Mouse (Mus musculus) stomach, postnatal 0 days (tissue): ENCODE results near the gene Tnrc18.

ENCODE experiments used
- CTCF ChIP-seq: IDR thresholded peaks from 2 replicates; pipeline ENCODE4 v1.5.1; 2016; ENCODE audit warnings: antibody characterized with exemption, low read depth, mild to moderate bottlenecking, moderate library complexity
- EP300 ChIP-seq: optimal IDR thresholded peaks from 2 replicates; pipeline ENCODE3; 2016; ENCODE audit warnings: antibody characterized with exemption

DNA sequence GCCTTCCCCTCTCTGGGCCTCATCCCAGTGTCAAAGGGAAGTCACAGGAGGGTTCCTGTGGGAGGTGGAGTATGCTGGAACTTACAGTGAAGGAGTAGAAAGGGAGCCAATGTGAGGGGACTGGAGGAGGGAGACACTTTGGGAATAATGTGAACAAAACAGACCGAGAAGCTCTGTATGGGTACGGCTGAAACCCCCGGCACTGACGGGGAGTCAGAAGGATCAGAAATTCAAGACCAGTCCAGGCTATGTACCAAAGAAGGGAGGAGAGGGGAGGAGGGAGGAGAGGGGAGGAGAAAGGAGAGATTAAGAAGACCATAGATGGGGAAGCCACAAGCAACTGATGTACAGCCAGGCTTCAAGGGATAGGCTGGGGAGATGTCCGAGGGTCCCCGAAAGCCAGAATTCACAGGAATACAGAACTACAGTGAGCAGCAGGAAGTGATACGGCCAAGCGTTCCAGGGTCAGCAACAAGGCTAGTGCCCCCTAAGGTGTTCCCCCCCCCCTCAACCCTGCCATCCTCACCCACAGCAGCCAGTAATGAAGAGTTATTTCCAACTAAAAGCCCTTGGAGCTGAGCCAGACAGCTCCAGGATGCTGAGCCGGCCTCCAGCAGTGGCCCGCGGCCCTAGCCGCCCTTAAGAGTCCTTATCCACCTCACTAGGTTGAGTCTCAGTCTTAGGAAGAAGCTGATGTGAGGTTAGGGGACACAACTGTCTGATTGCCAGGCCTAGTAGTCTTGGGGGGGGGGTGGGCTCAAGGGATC is 124.3 kb downstream of the Tnrc18 start:
- no peak for TF ChIP-seq EP300
- no peak for TF ChIP-seq CTCF
